Mouse (Mus musculus) mouse trophoblast stem cell (cell line): ENCODE data around the gene Cog7.

Source experiments
- in situ Hi-C, 2 experiments: fragments of 300-500 bp; cut with MseI, MboI; formaldehyde crosslinking; loops; 2 replicates in 1 of 2; 3 replicates in 1 of 2; pipeline ENCODE4 v1.15.1; 2025

The Cog7 gene

DNA sequence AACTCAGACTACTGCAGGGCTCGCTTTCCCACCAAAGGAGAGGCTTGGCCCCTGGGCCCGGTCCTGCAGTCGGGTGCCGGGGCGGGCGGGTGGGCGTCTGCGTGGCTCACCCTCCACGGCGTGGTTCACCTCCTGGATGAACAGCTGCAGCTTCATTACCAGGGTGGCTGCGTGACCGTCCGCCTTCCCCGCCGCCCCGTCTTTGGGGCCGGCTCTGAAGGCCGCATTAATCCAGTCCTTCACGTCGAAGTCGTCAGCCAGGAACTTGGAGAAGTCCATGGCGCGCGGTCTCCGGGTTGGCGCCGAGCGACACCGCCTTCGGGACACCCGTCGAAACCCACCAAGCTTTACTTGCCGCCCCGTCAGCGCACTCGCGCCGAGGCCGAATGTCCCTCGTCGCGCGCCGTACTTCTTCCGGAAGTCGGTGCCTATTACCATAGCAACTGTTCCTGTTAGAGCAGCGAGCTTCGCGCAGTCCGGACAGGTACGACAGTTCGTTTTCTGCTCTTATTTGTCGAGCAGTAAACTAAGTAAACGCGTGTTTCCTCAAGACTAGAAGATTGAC is at the start of gene Cog7:
Cog7 (minus strand) TSS at position 405 of the 565 bp plus-strand sequence.
- in situ Hi-C loops = no loop called here

DNA sequence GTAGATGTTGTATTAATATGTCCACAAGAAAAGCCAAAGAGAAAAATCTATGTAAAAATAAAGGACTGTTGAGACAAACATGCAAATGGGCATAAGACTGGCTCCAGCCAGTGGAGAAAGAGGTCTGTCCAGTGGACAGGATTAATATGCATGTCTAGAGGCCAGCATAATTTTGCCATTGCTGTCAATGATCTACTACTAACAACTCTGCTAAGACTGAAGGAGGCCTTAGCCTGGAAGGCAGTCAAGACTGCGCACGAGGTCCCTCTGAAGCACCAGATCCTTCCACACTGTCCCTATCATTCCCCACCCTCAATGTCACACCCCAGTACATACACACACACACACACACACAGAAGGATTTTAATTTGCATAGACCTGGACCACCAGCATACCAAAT is 40.6 kb upstream of the Cog7 start:
- in situ Hi-C loops = no loop called here

DNA sequence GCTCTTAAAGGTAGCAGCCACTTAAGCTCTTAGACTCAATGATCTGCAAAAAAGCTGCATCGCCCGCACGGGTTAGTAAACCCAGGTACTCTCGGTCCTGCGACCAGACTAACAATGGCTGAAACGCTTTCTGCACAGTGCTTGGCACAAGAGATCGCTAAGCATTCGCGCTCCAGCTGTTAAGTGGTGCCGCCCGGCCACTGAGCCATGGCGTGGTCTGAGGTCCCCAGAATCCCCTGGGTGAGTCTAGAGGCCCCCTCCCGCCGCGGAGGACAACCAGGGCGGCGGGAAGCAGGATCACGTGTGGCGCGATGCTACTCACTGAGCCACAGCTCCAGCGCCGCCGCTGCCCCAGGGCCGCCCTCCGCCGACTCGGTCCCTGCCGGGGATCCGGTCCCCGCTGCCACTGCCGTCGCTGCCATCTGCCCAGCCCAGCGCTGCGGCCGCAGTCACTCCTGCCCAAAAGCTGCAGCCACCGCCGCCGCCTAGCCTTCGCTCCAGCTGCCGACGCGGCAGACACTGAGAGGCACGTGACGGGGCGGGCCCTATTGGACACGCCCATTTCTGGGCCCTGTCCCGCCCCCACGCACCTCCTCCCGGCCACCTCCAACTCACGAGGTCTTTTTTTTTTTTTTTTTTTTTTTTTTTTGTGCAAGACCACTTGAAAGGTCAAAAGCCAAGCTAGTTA is 39.3 kb upstream of the Cog7 start, which contains the start of gene Gga2:
Gga2 (minus strand) TSS at position 556 of the 688 bp plus-strand sequence.
- in situ Hi-C loops = no loop called here

DNA sequence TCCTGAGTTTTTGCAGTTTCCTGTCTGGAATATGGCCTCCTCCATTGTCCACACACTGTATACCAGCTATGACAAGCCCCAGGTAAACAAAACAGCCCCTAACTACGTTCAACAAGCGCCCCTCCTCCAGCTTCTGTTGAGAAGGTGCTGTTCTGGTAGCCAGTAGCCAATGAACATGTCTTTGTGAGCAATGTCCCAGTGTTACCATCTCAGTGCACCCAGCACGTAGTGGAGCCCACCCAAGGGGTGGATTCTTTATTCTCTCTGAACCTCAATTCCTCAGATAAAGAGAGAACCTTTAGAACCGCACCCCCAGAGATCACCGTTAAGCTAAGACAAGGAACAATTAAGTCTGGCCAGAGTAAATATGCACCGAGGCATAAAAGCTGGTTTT is 38.8 kb upstream of the Cog7 start:
- in situ Hi-C loops = no loop called here

DNA sequence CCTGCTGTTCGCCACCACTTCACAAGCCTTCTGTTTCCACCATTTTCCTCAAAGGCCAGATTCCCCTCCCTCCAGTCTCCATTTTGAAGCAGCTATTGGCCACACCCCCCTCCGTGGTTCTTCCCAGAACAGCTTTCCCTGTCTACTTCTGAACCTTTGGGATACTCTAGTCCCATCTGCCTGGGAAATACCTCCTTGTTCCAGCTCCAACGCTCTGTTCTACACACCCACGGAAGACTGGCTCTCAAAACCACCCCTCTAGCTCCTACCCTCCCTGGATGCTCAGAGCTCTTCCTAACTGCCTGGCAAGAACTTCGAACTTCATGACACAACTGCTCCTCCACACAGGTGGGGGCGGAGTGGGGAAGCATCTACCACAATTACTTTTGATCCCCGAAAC is 37.5 kb upstream of the Cog7 start:
- in situ Hi-C loops = no loop called here

DNA sequence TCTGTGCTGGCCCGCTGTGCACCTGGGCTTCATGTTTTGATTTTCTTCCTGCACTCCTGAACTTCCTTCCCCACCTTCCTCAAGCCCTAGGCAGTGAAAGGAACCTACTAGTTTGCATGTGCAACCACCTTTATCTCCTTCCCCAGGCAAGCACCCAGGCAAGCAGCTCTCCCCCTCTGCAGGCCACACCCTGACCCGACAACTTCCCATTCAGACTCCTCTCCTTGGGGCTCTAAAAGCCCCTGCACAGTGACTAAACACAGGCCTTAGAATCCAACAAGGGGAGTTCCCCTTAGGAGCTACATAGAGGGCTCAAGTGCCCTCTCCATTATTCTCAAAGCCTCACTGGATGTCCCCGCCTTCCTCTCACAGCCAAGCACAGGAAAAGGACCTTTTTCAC is 36.7 kb upstream of the Cog7 start:
- in situ Hi-C loops = no loop called here

DNA sequence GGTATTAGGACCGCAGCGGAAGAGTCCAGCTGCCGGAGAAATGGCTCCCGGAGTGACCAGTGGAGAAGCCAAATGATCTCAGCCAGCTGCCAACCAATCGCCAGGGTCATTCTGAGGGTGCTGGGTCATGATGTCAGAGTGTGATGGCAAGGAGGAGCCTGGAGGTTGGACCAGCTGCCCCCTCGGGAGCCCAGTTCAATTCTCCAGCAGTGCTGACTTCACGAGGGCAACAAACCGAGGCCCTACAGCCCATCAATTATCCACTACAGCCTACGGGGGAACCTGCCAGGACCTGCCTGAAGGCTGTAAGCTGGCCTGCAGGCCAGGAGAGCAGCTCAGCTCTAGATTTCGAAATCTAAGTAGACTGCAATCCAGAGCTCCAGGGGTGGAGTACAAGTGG is 34.2 kb upstream of the Cog7 start:
- in situ Hi-C loops = no loop called here

DNA sequence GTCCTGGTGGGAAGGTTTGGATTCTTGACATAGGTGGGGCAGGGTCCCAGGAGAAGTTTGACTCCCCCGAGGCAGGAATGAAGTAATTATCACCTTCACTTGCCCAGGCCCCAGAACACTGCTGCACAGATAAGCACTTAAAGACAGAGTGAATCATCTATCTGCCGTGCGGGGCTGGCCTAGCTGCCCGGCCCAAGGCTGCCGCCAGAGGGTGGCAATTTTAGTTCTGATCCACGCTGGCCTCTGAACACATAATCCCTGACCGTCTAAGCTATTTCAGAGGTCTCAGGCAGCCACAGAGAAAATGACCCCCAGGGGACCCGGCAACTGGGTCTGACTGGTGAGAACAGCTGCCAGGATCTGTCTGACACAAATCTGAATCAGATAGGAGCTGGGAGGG is 33.6 kb upstream of the Cog7 start:
- in situ Hi-C loops = no loop called here

DNA sequence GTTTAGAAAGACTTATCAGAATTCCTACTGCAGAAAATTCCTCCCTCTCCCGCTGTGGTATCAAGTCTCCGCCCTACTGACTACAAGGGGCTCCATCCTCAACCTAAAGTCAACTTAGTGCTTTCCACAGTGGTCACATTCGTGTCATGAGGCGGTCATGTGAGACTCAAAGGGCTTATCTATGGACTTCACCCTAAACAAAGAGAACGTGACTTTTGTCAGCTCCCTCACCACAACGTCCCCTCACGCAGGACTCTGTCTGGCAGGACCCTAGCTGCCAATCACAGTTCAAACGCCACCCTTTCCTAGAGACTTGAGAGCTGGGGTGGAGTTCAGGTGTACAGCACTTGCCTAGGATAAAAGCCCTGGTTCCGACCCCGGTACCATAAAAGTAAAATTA is 31.4 kb upstream of the Cog7 start:
- in situ Hi-C loops = no loop called here

DNA sequence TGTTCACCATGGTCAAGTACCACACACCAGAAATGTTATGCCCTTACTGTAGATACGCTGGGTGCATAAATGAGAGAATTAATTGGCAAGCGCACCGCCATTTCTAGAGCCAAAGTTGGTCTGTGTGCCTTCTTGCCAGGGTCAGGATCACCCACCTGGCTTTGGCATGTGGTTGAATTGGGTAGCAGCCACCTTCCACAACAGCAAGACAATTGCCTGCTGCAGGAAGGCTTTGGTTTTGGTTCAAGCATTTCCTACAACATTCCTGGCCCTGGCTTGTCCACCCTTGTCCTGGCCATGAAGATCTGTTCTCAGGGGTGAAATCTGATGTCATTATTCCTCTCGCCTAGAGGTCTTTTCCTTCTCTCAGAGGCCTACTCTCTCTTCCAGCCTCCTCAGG is 30.9 kb upstream of the Cog7 start:
- in situ Hi-C loops = no loop called here

DNA sequence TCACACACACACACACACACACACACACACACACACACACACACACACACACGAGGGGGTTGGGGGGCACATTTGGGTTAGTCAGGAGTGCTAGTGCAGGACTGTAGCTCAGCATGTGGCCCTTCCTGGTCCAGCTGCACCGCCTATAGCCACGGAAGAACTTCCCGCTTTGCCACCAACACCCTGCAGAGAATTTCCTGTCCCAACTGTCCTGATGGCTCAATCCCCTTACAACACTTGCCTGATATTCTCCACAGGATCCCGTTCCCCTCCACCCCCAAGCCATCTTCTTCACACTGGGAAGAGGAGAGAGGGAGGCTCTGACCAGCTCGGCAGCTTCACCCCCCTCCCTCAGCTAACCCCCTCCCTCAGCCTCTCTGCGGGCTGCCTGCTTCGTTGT is 18.9 kb upstream of the Cog7 start:
- in situ Hi-C loops = no loop called here

DNA sequence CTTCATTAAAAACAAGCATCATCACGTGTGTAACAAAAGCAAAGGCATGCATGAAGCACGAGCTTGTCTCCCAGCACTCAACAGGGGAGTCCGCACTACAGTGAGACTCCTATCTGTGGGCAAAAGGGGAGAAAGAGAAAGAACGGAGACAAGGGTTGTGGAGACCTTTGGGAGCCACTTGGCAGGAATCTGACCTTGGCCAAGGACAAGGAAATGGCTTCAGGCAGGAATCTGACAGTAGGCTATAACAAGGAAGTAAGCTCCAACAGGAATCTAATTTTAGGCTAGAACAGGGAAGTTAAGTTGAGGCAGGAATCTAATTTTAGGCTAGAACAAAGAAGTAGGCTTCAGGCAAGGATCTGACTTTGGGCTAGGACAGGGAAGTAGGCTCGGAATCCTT is 14.4 kb upstream of the Cog7 start:
- in situ Hi-C loops = no loop called here

DNA sequence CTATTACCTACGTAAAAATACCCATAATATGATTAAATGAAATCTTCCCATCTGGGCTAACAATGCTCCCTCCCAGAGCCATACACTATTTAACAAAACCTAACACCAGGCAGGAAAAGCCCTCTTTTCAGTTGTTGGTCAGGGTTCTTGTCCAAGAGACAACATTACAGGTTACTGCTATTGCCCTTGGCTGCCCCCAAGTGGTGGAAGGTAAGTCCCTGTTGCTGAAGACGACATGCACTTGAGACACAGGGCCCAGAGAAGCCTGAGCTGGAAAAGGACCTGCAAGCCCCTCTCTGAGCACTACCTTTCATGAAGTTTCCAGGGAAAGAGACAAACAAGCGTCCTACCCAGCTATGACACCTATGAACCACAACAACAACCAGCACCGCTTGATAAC is 6.5 kb downstream of the Cog7 start:
- in situ Hi-C loops = no loop called here

DNA sequence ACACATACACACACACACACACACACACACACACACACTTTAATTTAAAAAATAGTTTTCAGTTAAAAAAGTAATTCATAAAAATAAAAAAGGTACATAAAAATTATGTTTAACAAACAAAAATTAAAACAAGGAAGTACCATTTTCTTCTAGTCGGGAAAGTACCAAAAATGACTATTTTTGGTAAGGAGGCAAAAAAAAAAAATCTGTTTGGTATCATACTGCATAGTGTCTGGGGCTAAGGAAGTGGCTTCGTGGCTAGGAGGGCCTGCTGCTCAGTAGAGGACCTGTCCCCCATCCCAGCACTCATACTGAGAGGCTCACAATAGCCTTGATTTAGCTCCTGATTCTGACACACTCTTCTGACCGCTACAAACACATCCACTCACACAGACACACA is 9.8 kb downstream of the Cog7 start:
- in situ Hi-C loops = loop anchor here in 1 of 2 experiments (5.0 kb wide), 1 partner anchor 239 kb away; the partner anchor contains the start of gene Scnn1g

DNA sequence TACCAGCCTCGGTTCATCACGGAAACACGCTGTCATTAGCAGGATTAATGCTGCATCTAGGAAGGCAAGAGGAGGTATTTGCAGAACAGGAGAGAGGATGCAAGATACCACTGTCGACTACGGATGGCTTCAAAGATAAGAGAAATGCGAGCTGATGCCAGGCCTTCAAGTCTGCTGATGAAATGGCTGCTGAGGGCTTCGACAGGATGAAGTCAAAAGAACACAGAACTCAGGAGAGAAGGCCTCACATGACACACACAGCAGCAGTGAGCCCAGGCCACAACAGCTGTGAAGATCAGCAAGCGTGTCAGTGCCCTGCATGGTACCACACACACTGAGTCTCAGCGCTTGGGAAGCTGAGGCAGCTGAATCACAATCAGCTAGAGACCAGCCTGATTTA is 11.3 kb downstream of the Cog7 start:
- in situ Hi-C loops = loop anchor here in 1 of 2 experiments (5.0 kb wide), 1 partner anchor 238 kb away; the partner anchor contains the start of gene Scnn1g

DNA sequence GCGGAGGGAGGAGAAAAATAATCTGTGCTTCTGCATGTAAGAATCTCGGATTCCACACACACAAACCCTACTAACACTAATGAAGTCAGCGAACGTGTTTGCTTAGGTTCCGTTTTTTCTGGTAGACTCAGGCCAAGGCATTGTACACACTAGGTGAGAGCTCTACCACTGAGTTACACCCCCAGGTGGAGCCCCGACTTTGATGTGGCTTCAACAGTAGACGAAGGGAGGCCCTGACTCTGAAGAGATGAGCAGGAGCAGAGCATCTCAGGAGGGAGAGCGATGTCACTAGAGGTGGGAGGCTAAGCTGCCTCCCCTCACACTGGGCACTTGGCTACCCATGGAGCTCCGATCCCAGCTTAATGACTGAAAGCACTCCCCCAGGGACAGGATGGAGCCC is 12.7 kb downstream of the Cog7 start:
- in situ Hi-C loops = no loop called here

DNA sequence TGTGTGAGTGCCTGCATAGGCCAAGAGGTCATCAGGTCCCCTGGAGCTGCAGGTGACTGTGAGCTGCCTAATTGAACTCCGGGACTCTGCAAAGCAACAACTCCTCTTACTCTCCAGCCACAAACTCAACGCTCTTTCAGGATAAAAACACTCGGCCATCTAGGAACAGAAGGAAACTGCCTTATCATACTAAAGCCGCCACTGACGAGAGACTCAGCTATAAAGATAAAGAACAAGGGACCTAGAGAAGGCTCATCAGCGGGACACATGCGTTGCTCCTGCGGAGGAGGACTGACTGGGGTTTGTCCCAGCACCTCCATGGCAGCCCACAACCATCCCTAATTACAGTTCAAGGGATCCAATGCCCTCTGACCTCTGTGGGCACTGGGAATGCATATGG is 13.3 kb downstream of the Cog7 start:
- in situ Hi-C loops = no loop called here

DNA sequence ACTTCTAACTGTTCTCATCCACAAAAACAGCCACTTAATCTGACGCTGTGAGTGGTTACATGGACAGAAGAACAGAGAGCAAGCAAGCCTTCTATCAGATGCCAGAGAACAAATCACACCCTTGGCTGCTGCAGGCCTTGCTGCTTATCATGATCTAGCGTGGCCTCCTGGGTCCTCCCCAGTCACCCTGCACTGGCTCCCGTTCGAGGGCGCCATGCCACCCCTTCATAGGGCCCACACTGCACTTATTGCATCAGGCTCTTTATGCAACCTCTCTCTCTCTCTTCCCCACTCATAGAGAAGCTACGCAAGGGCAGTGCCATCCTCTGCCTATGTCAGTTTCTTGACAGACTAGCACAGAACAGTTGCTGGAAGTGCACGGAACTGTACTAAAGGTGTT is 15.3 kb downstream of the Cog7 start:
- in situ Hi-C loops = no loop called here

DNA sequence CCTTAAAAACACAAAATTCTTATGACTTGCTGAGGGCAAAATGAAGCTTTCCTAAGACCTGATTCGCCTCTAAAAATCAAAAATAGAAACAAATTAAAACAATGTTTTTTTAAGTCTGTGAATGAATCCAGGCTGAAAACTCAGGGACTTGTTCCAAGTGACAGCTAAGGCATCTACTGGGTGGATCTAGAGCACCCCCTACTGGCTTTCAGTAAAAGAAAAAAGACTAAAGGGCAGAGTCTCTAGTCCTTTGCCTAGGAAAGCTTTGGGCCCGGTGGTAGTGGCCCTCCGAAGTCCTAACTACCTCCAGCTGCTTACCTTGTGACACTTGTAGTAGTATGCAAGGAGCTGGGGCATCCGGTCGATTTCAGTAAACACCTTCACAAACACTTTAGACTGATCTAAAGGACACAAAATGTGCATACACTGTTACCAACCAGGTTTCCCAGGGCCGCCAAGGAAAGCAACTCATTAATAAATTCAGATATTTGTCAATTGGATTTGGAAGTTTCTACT is 17.6 kb downstream of the Cog7 start:
- in situ Hi-C loops = loop anchor here in 1 of 2 experiments (5.0 kb wide), 1 partner anchor 227 kb away; no protein-coding TSS in a partner anchor

DNA sequence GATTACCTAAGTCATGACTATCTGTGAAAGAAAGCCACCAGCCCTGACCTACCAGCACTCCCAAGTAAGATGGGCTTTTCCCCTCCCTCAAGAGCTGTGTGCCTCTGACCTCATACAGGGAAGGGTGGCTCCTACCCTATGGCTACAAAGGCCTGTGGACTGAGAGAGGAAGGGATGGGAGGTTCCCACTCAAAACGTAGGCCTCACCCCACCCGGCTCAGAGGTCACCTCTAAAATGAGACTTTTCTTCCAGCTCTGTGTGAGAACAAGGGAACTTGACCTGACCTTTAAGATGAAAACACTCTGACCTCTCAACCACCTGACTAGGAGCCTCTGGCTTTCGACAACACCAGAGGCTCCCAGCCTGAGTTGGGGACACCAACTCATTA is 18.9 kb downstream of the Cog7 start:
- in situ Hi-C loops = loop anchor here in 1 of 2 experiments (5.0 kb wide), 1 partner anchor 225 kb away; no protein-coding TSS in a partner anchor

DNA sequence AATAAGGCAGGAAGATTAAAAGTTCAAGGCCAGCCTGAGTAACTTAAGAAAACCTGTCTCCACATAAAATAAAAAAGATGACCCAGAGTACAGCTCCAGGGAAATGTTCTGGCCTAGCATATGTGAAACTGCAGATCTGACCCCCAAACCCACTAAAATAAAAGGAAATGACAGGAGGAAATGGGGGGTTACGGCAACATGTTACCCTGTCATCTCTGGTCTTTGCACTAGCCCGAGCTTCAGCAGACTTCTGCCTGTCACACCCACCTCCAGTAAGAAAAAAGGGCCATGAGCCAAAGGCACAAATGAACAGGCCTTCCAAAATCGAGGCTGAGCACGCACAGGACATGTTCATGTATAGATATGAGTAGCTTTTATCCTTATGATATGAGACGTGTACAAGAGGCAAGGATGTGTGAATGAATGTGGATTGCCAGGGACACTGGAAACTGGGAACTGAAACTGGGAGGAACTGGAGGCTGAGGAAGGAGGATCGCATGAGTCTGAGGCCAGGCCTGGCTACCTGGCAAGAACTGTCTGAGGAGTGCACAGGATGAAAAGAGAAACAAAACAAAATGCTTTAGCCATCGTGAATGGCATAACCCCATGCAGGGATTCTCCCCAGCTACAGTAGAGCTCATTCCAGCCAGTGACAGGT is 19.5 kb downstream of the Cog7 start:
- in situ Hi-C loops = loop anchor here in 1 of 2 experiments (5.0 kb wide), 1 partner anchor 225 kb away; no protein-coding TSS in a partner anchor

DNA sequence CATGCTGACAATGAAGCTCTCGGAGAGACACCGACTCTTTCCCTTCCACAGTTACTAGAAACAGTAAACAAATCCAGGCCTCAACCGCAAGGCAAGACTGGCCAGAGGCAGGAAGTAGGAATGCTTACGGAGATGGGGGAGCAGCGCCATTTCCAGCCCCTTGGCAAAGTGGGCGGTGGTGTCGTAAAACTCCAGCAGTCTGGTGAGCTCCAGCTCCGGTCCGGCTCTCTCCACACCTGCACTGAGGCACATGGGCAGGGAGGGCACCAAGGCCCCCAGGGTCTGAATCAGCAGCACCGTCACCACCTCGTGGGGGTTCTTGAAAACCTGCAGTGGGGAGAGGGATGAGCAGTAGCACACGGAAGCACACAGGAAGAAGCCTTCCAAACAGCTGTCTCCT is 25.7 kb downstream of the Cog7 start:
- in situ Hi-C loops = no loop called here
